Mouse (Mus musculus) brain, embryonic 14.5 days (tissue): Measurements from ENCODE around the gene Stat5b.

ENCODE experiments used
- CTCF ChIP-seq: fragments of 200-500 bp; IDR thresholded peaks from 2 replicates; pipeline ENCODE4 v1.5.1; 2012; ENCODE audit warnings: inconsistent platforms, mild to moderate bottlenecking, moderate library complexity, borderline replicate concordance; ENCODE audit not compliant: insufficient read depth, insufficient read length; ENCODE audit errors: extremely low read depth
- POLR2A ChIP-seq: fragments of 200-500 bp; IDR thresholded peaks from 2 replicates; pipeline ENCODE4 v1.6.1; 2012; ENCODE audit warnings: mild to moderate bottlenecking, inconsistent platforms, borderline replicate concordance; ENCODE audit not compliant: poor library complexity, insufficient read depth, insufficient read length, severe bottlenecking; ENCODE audit errors: extremely low read depth

GRCm38 (mm10) chr11:100855178-100855577 is 4.7 kb upstream of the Stat5b start:
- TF ChIP-seq POLR2A (no peak), CTCF (no peak)
